Mouse (Mus musculus): ENCODE measurements around the gene Thap12. TPM values are rescaled to one million over a fixed set of nuclear protein-coding genes. Genes with fewer than 3 reads are reported as not detected.
A peak's percentile ranks its signal among the peaks of the same experiment; 100 is the strongest.

Thap12 gene
- total RNA-seq, 2 experiments from 2014 or later = 97.7 to 113 TPM

DNA sequence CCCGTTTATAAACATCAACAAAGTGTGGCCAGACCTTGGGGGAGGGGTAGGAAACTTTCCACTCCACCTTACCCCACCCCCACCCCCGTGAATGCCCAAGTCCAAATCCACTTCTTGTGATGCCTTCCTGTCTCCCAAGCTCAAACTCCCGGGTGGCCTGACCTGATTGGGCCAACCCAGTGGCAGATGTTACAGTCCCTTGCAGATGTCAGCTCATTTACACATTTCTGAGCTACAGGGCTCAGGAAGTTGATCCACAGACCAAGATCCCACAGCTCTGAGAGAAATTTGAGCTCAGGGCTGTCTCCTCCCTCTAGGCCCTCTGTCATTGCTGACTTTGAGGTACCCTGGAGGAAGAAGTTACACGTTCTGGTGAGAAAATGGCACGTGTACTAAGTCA lies 37.5 kb downstream of the Thap12 start:
- DNase-seq = no peak
- intact Hi-C loops (cut with DNase I) = loop anchor here (5.0 to 10.0 kb wide), 2 partner anchors 97 to 334 kb away; partner anchors contain the start of gene Wnt11

DNA sequence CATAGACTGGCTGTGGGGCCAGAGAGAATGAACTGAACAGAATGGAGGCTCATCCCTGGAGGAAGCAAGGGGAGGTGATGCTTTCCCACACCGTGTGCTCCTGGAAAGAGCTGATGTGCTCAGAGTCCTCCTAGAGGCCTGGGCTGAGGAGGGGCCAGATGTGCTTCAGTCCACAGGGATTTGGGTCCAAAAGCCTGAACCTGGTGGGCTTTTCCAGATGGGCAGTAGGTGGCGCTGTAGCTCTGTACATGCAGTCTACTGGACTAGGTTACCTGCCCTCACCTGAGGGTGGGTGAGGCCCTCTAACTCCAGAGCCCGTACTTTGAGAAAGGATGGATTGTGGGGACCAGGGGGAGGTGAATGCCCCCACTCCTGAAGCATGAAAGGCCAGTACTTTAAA lies 40.4 kb downstream of the Thap12 start:
- DNase-seq = peak; percentile 26 to 58
- intact Hi-C loops (cut with DNase I) = loop anchor here (2.0 to 10.0 kb wide), 3 partner anchors 35 to 331 kb away; partner anchors contain the start of gene Wnt11

DNA sequence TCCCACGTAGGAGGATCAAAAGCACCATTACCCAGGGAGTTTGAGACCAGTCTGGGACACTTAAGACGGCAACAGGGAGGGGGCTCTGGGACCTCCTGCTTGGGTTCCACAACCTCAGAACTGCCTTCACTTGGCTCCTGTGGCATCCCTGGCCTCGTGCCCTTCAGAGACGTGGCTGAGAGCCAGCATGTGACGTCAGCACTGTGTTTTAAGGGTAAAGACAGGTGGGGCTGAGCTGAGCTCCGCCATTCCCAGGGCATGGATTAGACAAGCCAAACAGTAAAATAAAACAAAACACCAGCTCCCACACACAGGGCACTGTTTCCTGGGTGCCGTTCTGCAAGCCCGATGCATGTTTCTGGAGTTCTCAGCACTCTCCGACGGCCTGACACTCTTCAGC lies 47.5 kb downstream of the Thap12 start:
- intact Hi-C loops (cut with DNase I) = no loop called here
- DNase-seq = no peak

DNA sequence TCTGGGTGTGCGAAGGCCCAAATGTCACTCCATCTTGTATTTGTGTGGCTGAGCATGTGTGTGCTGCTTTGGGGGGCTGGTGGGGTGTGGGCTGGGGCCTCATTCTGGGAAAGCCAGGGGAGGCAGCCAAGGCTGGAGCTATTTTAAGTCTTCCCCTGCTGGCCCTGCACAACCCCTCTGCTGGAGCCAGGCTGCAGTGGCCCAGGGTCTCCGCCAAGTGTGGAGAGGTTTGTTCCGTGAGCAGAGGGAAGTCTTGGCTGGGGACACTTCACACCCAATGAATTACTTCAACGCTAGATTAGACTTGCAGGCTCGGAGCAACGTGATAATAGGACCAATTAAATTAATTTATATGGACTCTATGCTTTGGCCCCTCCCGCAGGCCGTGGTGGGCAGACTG lies 49.8 kb downstream of the Thap12 start:
- intact Hi-C loops (cut with DNase I) = no loop called here
- peak in 1 of 2 experiments; percentile 50 for DNase-seq

DNA sequence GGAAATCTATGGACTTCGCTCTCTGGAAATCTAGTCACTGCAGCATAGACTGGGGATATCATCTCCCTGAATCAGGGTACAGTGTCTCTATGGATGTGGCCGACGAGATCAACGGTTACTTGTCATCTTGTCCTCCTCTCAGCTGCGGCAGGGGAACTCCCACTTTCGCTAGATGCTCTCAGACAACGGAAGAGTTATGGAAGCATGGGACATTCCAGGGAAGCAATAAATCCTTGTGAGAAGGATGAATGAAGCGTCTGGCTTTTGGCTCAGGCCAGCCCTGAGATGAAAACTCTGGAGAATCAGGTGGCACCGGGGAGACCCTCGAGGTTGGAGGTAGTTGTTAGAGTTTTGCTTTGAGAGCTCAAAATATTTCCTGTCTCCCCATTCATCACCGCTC lies 53.1 kb downstream of the Thap12 start:
- intact Hi-C loops (cut with DNase I) = no loop called here
- no peak for DNase-seq

DNA sequence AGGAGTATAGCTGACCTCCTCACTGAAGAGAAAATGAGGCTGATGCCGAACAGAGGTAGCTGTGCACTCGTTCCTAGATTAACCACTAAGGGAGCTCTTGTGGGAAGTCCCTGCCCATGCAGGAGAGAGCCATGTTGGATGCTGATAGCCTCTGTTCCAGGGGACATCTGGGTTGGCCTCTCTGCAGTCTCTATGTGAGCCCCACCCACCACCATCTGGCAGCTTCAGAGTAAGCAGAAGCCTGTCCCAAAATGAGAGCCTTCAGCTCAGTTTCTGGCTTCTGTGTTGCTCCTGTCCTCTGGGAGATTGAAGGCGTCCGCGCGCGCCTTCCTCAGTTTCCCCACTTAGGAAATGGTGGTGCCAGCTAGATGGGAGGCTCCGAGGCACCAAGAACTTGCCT lies 53.7 kb downstream of the Thap12 start:
- DNase-seq = peak; percentile 22 to 49
- intact Hi-C loops (cut with DNase I) = no loop called here

DNA sequence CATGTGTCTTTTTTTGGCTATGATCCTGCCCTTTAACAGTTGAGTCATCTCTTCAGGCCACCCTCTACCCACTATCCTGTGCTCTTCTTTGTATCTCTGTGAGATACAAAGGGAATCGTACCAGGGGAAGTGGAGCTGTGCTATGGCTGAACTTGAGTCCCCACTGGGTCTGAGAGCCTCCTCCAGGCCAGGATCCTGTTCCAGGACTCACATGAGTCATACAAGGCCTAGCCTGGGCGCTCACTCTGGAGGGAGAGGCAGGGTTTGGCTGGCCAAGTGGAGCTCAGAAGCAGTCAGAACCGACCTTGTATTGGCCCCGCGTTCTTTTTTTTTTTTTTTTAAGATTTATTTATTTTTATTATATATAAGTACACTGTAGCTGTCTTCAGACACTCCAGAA lies 57.2 kb downstream of the Thap12 start:
- intact Hi-C loops (cut with DNase I) = no loop called here
- peak in 1 of 2 experiments; percentile 36 for DNase-seq

DNA sequence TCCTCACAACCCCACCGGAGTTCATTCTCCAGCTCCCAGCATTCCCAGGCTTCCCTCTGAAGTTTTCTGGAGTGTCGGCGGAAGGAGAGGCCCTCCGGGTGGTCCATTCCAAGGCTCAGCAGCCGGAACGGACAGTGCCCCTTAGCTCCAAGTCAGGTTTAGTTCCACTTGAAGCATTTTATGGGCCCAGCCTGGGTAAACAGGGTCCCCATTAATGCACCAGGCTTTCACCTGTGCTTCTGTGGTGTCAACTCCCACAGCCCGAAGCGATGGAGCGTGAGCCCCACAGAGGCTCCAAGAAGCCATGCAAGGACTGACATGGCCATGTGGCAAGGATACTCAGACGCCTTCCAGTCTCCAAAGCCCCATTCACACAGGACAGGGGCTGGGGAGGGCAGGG lies 61.0 kb downstream of the Thap12 start:
- no peak for DNase-seq
- intact Hi-C loops (cut with DNase I) = no loop called here

DNA sequence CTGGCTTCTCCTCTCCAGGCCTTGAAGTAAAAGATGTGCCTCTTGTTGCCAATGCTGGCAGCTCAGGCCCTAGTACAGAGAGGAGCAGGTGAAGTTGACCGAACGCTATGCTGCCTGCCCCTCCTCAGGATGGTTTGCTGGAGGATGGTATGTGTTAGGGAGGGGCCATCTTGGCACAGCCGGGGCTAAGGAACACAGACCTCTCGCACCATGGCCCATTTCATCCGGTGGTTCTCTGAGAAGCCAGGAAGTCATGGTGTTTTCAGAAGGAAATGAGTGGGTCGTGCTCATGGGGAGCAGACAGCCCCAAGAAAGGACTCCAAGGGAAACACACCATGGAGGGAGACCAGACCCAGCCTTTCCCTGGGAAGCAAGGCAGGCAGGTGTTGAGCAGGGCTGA lies 64.4 kb downstream of the Thap12 start:
- intact Hi-C loops (cut with DNase I) = no loop called here
- DNase-seq = no peak

Other genes starting within 250 kb of the Thap12 start
- gene Lrrc32, start 213.8 kb upstream of the Thap12 start, total RNA-seq (2021) = 1 to 10 TPM; 3.7 to 5.8 TPM
- 10 to 100 TPM; 16.0 to 16.5 TPM for gene Emsy, start 46.3 kb upstream of the Thap12 start, total RNA-seq (2021)
- gene Wnt11, start 132.0 kb downstream of the Thap12 start, total RNA-seq (2021) = 1 to 10 TPM; 5.4 to 8.2 TPM

Measured in gastrocnemius, postnatal 36 days (tissue).